Mouse (Mus musculus) cerebellum, adult 9-10 months (tissue): ENCODE measurements around the gene Rad17.

ENCODE experiments used
- DNase-seq: peaks from one replicate; pipeline ENCODE4 v3.0.0; 2022

Rad17 gene

GRCm38 (mm10) chr13:100612903-100613302 lies 37.9 kb downstream of the Rad17 start:
- no peak for DNase-seq

- peak; percentile 72 for DNase-seq
Measured at GRCm38 (mm10) chr13:100612251-100612650, 38.6 kb downstream of the Rad17 start.

- DNase-seq, result no peak
Measured at GRCm38 (mm10) chr13:100611266-100611665, 39.6 kb downstream of the Rad17 start.

GRCm38 (mm10) chr13:100607756-100608155 lies 43.1 kb downstream of the Rad17 start:
- DNase-seq, result no peak

GRCm38 (mm10) chr13:100605845-100606244 lies 45.0 kb downstream of the Rad17 start:
- DNase-seq, result no peak

GRCm38 (mm10) chr13:100603738-100604095 lies 47.1 kb downstream of the Rad17 start:
- no peak for DNase-seq

GRCm38 (mm10) chr13:100603031-100603737 lies 47.7 kb downstream of the Rad17 start:
- no peak for DNase-seq

- no peak for DNase-seq
Measured at GRCm38 (mm10) chr13:100602239-100602902, 48.5 kb downstream of the Rad17 start.

GRCm38 (mm10) chr13:100601034-100601433 lies 49.8 kb downstream of the Rad17 start:
- DNase-seq, result no peak

GRCm38 (mm10) chr13:100600317-100600716 lies 50.5 kb downstream of the Rad17 start:
- DNase-seq, result no peak

GRCm38 (mm10) chr13:100597284-100597683 lies 53.6 kb downstream of the Rad17 start:
- no peak for DNase-seq

GRCm38 (mm10) chr13:100595552-100595885 lies 55.3 kb downstream of the Rad17 start:
- no peak for DNase-seq

GRCm38 (mm10) chr13:100594838-100595551 lies 55.9 kb downstream of the Rad17 start:
- no peak for DNase-seq

GRCm38 (mm10) chr13:100594041-100594792 lies 56.6 kb downstream of the Rad17 start:
- DNase-seq, result peak; percentile 74

- no peak for DNase-seq
Measured at GRCm38 (mm10) chr13:100588646-100589045, 62.2 kb downstream of the Rad17 start.

GRCm38 (mm10) chr13:100582144-100582543 lies 68.7 kb downstream of the Rad17 start:
- DNase-seq, result no peak

GRCm38 (mm10) chr13:100581701-100582100 lies 69.2 kb downstream of the Rad17 start:
- no peak for DNase-seq

- no peak for DNase-seq
Measured at GRCm38 (mm10) chr13:100579951-100580350, 70.9 kb downstream of the Rad17 start.

GRCm38 (mm10) chr13:100579220-100579619 lies 71.6 kb downstream of the Rad17 start:
- no peak for DNase-seq

- DNase-seq, result no peak
Measured at GRCm38 (mm10) chr13:100575950-100576349, 74.9 kb downstream of the Rad17 start.

- DNase-seq, result no peak
Measured at GRCm38 (mm10) chr13:100570713-100571112, 80.1 kb downstream of the Rad17 start.

GRCm38 (mm10) chr13:100568359-100568758 lies 82.5 kb downstream of the Rad17 start:
- no peak for DNase-seq
